Mouse (Mus musculus): ENCODE measurements around the gene H2afv.

DNA sequence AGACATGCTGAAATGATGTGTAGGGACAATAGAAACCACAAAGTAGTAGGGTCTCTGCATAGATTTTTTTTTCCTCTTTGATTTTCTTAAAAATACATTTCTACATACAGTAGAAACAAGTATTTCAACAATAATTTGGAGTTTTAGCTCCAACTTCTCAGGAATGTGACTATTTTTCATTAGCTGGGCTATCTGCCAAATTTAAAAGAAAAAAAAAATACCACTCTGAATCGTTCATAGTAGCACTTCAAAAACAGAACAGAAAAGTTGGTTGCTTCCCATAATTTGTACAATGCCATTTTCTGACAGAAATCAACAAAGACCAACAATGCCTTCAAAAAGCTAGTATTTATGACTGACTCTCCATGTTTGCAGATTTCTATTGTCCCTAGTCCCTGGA is 27.2 kb upstream of the H2afv start:
- no peak for TF ChIP-seq USF1 (IDR thresholded peaks at IDR 0.05; ENCODE audit: low read depth)
- no peak for TF ChIP-seq POLR2A (IDR thresholded peaks at IDR 0.05; ENCODE audit: insufficient read length, low read depth)
- TF ChIP-seq POLR2AphosphoS2 (IDR thresholded peaks at IDR 0.05; ENCODE audit: insufficient read length, low read depth), result no peak
- no peak for TF ChIP-seq MAX (IDR thresholded peaks at IDR 0.05; ENCODE audit: low read depth)
- no peak for TF ChIP-seq E2F4 (IDR thresholded peaks at IDR 0.05; ENCODE audit: insufficient read depth)
- no peak for TF ChIP-seq MYOG (IDR thresholded peaks at IDR 0.05; ENCODE audit: control insufficient read depth in 1 of 3, insufficient read depth in 1 of 3, insufficient read length in 2 of 3, low read depth in 2 of 3)
- TF ChIP-seq TCF12 (IDR thresholded peaks at IDR 0.05; ENCODE audit: insufficient read depth, poor library complexity, severe bottlenecking), result no peak
- TF ChIP-seq CEBPB (IDR thresholded peaks at IDR 0.05; ENCODE audit: insufficient read depth, poor library complexity, severe bottlenecking), result no peak
- no peak for TF ChIP-seq MYOD1 (IDR thresholded peaks at IDR 0.05; ENCODE audit: control insufficient read depth in 1 of 3, insufficient read length in 2 of 3, low read depth in 2 of 3)
- no peak for TF ChIP-seq TCF3 (IDR thresholded peaks at IDR 0.05; ENCODE audit: insufficient read length, low read depth)
- TF ChIP-seq REST (IDR thresholded peaks at IDR 0.05; ENCODE audit: insufficient read depth, insufficient read length), result no peak

All from myocyte (in vitro differentiated cells).